Mouse (Mus musculus): ENCODE results near the gene Sephs2.
"Not testable (repeated sequence)": the region's sequence is repeated elsewhere in the genome, so short reads cannot be mapped to it uniquely, and the experiment has no call there.

Sephs2 gene

GRCm38 (mm10) chr7:127271093-127271492 lies 2.8 kb downstream of the Sephs2 start:
- in situ Hi-C loops (cut with MboI, MseI) = no loop called here

GRCm38 (mm10) chr7:127270666-127271065 lies 3.2 kb downstream of the Sephs2 start:
- in situ Hi-C loops (cut with MboI, MseI) = no loop called here

GRCm38 (mm10) chr7:127270256-127270655 lies 3.6 kb downstream of the Sephs2 start:
- in situ Hi-C loops (cut with MboI, MseI) = no loop called here

GRCm38 (mm10) chr7:127263526-127263925 lies 10.3 kb downstream of the Sephs2 start:
- in situ Hi-C loops (cut with MboI, MseI) = no loop called here

- in situ Hi-C loops (cut with MboI, MseI) = no loop called here
Measured at GRCm38 (mm10) chr7:127262218-127262961, 11.5 kb downstream of the Sephs2 start.

- in situ Hi-C loops (cut with MboI, MseI) = no loop called here
Measured at GRCm38 (mm10) chr7:127260309-127261111, 13.3 kb downstream of the Sephs2 start, which contains the start of gene Dctpp1. Gene Dctpp1, minus strand, starts transcription at chr7:127260709.

GRCm38 (mm10) chr7:127259186-127259905 lies 14.5 kb downstream of the Sephs2 start:
- in situ Hi-C loops (cut with MboI, MseI) = no loop called here

GRCm38 (mm10) chr7:127256518-127256917 lies 17.3 kb downstream of the Sephs2 start:
- in situ Hi-C loops (cut with MboI, MseI) = no loop called here

GRCm38 (mm10) chr7:127255965-127256364 lies 17.9 kb downstream of the Sephs2 start:
- in situ Hi-C loops (cut with MboI, MseI) = no loop called here

GRCm38 (mm10) chr7:127255008-127255407 lies 18.8 kb downstream of the Sephs2 start:
- in situ Hi-C loops (cut with MboI, MseI) = no loop called here

GRCm38 (mm10) chr7:127253821-127254769 lies 19.8 kb downstream of the Sephs2 start:
- in situ Hi-C loops (cut with MboI, MseI) = no loop called here

GRCm38 (mm10) chr7:127253341-127253740 lies 20.5 kb downstream of the Sephs2 start:
- in situ Hi-C loops (cut with MboI, MseI) = no loop called here

GRCm38 (mm10) chr7:127252414-127252813 lies 21.4 kb downstream of the Sephs2 start:
- in situ Hi-C loops (cut with MboI, MseI) = no loop called here

- in situ Hi-C loops (cut with MboI, MseI) = not testable (repeated sequence)
Measured at GRCm38 (mm10) chr7:127250511-127250910, 23.3 kb downstream of the Sephs2 start.

GRCm38 (mm10) chr7:127244658-127245510 lies 29.0 kb downstream of the Sephs2 start:
- in situ Hi-C loops (cut with MboI, MseI) = no loop called here

- in situ Hi-C loops (cut with MboI, MseI) = no loop called here
Measured at GRCm38 (mm10) chr7:127243870-127244657, 29.8 kb downstream of the Sephs2 start, which contains the start of gene Zfp771. Gene Zfp771, plus strand, starts transcription at chr7:127244274.

GRCm38 (mm10) chr7:127243361-127243867 lies 30.4 kb downstream of the Sephs2 start:
- in situ Hi-C loops (cut with MboI, MseI) = no loop called here

- in situ Hi-C loops (cut with MboI, MseI) = no loop called here
Measured at GRCm38 (mm10) chr7:127234777-127235176, 39.1 kb downstream of the Sephs2 start.

GRCm38 (mm10) chr7:127233765-127234164 lies 40.1 kb downstream of the Sephs2 start:
- in situ Hi-C loops (cut with MboI, MseI) = no loop called here

Measured in T-helper 1 cell (primary cell).